Mouse (Mus musculus) spleen, adult 12 weeks (tissue): Measurements from ENCODE around the gene Prr19.

Experiments
- DNase-seq: peaks from one replicate; pipeline ENCODE4 v3.0.0; 2022; ENCODE audit warnings: low spot score

Prr19 gene

GRCm38 (mm10) chr7:25293191-25293739, 7.9 kb upstream of the Prr19 start:
- no peak for DNase-seq

GRCm38 (mm10) chr7:25294495-25294894, 6.7 kb upstream of the Prr19 start:
- no peak for DNase-seq

- DNase-seq, result no peak
Measured at GRCm38 (mm10) chr7:25294960-25295722, 6.1 kb upstream of the Prr19 start.

- no peak for DNase-seq
Measured at GRCm38 (mm10) chr7:25296945-25297453, 4.2 kb upstream of the Prr19 start.

DNA sequence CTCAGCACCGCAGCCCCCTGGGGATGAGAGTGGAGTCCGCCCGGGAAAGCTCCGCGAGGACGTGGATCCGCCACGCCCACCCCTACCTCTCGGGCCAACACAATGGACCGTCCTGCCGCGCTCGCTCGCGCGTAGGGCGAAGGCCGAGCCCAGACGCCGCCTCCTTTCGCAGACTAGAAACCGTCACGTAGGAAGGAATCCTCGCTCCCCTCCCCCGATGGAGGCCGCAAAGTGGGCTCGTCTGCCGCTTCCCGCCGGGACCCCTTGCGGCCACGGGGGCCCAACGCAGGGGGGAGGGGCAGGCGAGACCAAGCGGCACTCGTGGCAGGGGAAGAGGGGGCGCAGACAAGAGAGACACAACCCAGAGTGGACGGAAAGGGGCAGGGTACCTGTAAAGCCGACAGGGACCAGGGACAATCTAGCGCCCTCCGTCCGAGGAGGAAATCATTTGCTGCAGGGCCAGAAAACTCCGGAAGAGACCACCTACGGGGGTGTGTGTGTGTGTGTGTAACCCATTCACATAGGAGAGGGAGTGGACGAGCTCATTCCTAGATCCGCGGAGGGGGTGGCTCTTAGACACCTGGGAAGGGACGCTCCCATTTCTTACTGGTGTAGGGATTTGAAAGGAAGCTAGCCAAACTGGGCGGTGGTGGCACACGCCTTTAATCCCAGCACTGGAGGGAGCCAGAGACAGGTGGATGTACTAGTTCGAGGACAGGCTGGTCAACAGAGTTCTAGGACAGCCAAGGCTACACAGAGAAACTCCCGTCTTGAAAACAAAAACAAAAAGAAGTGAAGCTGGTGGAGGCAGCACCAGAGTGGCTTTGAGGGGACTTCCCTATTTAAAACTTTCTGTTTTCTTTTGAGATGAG, 3.5 kb upstream of the Prr19 start, which contains the start of gene Pafah1b3:
TSS of gene Pafah1b3 (minus strand) at position 533 of the 872 bp plus-strand sequence.
- DNase-seq, result no peak

GRCm38 (mm10) chr7:25303003-25303684, 1.9 kb downstream of the Prr19 start:
- no peak for DNase-seq

DNA sequence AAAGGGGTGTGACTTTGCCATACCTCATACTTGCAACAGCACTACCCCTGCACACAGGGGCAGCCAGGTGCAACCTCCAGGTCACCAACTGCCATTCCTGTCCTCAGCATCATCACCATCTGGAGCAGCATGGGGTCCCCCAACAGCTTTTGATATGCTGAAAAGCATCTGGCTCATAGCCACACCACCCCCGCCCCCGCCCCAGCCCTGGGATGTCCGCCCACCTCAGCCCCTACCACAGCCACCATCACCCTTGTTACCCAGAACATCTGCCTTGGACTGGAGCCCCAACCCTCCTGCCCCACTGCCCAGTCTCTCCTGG, 2.4 kb downstream of the Prr19 start:
- no peak for DNase-seq

GRCm38 (mm10) chr7:25305481-25305880, 4.3 kb downstream of the Prr19 start:
- DNase-seq, result no peak

GRCm38 (mm10) chr7:25305956-25306613, 4.9 kb downstream of the Prr19 start, which contains the start of gene Tmem145:
Gene Tmem145 (plus strand): TSS chr7:25306106.
- DNase-seq, result no peak

DNA sequence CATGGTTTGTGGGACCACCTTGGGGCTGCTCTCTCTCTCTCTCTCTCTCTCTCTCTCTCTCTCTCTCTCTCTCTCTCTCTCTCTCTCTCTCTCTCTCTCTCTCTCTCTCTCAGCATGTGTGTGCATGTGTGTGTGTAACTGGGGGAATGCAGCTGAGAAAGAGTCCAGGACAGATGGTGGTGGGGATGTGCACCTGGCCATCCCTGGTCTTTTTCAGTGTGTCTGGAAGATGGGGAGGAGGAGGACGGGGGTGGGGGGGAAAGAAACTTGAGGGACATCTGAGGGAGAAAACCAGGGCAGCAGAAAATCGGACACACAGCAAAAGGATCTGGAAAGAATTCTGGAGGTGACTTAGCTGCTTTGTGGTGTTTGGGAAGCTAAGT, 5.4 kb downstream of the Prr19 start:
- no peak for DNase-seq

- DNase-seq, result no peak
Measured at GRCm38 (mm10) chr7:25308702-25309318, 7.6 kb downstream of the Prr19 start.

- no peak for DNase-seq
Measured at GRCm38 (mm10) chr7:25309425-25309824, 8.2 kb downstream of the Prr19 start.

GRCm38 (mm10) chr7:25311193-25311592, 10.0 kb downstream of the Prr19 start:
- DNase-seq, result no peak

DNA sequence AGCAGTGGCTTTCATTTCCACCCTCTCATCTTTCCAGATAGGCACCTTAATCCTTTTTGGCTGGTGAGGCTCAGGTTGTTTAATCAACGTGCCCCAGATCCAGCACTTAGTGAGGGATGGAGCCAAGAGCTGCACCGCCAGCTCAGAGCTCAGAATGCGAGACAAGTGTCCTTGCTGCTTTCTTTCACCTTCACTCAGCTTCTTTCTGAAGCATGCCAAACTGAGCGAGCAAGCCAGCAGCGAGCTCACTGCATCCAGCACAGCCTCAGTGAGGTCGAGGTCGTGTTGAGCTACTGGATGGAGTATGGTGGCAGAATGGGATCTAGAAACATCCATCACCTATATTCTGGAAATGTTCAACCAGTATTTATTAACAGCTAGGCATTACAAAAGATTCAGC, 12.1 kb downstream of the Prr19 start:
- no peak for DNase-seq

DNA sequence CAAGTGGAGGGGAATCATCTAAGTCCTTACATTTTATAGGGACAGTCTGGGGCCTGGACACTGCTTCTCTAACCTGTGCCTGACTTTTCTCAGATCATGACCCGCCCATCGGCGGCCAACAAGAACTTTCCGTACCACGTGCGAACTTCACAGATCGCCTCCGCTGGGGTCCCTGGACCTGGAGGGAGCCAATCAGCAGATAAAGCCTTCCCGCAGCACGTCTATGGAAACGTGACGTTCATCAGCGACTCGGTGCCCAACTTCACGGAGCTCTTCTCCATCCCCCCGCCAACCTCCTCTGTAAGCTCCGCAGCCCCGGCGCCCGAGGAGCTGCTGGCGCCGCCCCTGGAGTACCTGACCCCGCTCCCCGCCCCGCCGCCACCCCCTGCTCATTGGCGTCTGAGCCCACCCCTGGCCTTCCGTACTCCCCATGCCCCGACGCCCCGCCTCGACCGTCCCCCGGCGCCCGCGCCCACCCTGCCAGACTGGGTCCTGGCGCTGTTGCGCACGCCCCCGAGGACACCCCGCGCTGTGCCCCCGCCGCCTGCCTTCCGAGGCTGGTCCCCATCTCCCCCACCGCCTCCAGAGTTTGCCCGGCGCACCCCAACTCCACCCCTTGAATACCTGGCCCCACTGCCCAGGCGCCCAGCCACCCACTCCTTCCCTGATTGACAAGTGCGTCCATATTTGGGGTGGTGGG, 13.5 kb downstream of the Prr19 start:
- no peak for DNase-seq

DNA sequence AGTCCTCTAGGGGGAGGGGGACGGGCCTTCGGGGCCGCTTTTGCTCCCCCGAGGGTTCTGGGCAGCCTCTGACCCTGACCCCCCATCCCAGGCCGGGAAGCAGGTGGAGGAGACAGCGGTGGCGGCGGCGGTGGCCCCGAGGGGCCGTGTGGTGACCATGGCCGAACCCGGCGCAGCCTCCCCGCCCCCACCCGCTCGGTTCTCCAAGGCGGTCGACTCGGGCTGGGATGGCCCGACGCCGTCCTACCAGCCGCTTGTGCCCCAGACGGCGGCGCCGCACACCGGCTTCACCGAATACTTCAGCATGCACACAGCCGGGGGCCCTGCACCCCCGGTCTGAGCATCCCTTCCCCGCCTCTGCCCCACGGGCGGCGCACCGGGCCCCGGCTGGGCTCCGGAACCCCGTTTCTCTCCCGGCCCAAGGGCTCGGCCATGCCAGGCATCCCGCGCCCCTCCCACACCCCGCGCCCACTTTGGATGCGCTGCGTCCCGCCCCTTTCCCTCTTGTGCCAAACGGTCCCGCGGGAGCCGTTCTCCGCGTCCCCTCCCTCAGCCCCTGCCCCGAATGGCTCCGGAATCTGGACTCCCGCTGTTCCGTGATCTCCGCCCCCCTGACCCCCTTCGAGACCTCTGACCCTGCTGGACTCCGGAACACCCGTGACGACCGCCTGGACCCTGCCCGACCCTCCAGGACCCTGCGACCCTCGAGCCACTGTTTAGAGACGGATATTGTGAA, 14.3 kb downstream of the Prr19 start:
- DNase-seq, result no peak

DNA sequence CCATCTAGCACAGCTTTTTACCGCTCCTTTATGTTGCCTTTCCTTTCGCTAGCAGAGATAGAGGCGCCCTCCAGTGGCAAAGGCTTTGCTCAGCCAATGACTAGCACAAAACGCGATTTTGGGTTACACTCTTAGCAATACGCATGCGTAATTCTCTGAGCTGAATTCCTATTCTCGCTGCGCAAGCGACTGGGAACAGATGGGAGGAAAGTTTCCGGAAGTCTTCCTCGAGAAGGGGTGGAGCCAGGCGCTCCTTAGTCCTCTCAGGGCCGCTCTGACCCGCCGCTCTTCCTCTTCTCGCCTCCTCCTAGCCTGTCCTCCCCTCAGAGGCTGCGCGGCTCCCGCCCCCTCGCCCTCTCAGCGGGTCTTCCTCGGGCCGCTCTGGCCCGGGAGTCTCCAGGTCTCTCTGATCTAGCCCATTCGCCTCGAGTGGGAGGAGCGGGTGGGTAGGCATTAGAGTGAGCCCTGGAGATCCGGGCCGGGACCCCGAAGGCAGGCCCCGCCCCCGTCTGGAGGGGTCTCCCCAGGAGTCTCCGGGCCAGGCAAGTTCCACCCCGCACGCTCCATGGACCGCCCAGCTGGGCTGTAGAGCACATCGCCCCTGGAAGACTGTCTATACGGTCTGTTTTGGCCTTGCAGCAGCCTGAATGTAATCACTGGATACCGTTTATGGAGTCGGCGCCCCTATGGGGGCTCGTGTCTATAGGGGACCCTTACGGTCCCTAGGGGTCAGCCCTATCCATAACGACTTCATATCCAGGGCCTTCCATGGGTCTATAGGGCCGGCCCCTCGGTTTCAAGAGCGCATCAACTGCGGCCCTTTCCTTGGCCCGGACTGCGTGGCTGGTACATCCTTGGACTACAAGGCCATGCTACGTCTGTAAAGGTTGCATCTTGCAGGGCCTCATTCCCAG, 15.6 kb downstream of the Prr19 start, which contains the start of gene Megf8:
TSS of gene Megf8 (plus strand) at position 633 of the 914 bp plus-strand sequence.
- peak; percentile 79 for DNase-seq

DNA sequence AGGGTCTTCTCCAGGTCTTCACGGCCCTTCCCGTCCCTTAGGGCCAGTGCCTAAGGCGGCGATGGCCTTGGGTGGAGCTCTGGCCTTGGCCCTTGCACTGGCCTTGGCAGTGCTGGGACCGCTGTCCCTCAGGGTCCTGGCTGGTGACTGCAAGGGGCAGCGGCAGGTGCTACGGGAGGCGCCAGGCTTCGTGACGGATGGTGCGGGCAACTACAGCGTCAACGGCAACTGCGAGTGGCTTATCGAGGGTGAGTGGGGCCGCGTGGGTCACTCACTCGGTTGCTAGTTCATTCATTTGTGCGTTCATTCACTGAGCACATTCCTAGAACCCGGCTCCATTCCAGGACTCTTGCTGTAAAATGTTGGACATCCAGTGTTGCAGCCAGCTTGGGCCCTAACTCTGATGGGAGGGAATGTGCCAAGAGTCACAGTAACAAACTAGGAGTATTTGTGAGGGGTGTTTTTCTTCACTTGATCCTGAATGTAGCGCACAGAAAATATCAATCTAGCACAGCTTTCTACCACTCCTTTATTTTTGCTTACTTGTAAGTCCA, 16.3 kb downstream of the Prr19 start:
- DNase-seq, result no peak
